Mouse (Mus musculus): ENCODE measurements around the gene Ccdc60. TPM values are rescaled to one million over a fixed set of nuclear protein-coding genes. Genes with fewer than 3 reads are reported as not detected.
A peak's percentile ranks its signal among the peaks of the same experiment; 100 is the strongest.
"Not testable (repeated sequence)": the region's sequence is repeated elsewhere in the genome, so short reads cannot be mapped to it uniquely, and the experiment has no call there.

The Ccdc60 gene
- total RNA-seq, 4 experiments from 2014 or later = not detected

DNA sequence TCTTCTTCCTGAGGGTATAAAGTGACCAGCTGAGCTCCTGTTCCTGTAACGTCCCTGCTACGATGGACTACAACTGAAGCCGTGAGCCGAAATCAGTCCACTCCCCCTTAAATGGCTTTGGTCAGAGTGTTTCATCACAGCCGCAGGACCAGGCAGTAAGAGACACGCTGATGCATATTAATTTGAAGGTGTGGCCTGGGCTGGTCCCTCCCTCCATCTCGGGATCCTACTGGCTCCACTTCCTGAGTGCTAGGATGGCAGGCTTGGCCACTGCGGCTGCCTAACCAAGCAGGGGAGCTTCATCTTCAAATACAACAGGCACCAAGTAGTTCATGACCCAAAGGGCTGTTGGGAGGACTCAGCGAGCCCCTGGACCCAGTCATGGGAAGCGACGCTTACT lies 94.3 kb downstream of the Ccdc60 start:
- no peak for DNase-seq (ENCODE audit: low spot score)

DNA sequence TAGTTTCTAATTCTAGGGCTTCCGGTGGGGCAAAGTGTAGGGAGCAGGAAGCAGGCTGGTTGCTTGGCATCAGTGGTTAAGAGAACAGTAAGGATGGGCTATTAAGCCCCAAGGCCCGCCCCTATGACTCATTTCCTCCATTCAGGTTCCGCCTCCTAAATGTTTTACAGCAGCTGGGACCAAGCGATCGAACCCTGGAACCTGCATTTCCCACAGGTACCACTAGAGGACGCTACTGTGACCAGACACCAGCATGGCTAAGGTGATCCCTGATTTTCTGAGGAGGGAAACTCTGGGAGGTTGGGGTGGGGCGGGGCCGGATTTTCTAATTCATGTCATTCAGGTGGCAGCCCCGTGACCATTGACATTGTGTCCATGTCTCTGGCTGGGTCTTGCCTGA lies 96.1 kb downstream of the Ccdc60 start:
- DNase-seq (ENCODE audit: low spot score) = no peak

DNA sequence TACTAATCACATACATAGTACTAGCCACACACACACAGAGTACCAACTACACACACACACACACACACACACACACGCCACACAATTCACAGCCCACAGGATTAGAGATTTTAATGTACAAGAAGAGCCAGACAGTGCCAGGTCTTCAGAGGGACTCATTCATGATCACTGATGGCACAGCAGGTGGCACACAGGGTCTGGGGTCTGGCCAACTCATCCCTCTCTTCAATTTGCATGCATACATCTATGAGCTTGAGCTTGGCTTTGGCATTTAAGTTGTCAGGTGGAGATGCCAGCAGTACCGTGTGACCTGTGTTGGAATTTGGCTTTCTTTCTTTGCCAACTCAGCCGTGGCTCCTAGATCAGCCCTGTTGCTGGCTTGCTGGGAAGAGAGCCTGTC lies 97.2 kb downstream of the Ccdc60 start:
- DNase-seq (ENCODE audit: low spot score) = no peak

DNA sequence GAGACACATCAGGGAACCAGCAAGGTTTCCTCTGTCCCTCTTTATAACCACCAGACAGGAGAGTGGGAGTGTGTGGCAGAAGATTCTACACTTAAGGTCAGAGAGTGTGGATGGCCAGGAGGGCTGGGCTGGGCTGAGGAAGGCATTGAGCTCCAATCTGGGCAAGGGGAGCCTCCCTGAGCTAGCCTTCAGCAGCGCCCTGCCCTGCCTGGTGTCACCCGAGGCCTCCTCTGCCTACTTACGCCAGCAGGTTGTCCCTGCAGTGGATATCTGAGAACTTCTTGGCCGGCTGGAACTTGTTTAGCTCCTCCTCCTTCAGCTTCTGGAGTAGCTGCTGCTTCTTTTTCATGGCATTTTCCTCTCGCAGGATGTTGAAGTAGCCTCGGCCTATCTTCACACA lies 99.0 kb downstream of the Ccdc60 start:
- DNase-seq (ENCODE audit: low spot score) = no peak

DNA sequence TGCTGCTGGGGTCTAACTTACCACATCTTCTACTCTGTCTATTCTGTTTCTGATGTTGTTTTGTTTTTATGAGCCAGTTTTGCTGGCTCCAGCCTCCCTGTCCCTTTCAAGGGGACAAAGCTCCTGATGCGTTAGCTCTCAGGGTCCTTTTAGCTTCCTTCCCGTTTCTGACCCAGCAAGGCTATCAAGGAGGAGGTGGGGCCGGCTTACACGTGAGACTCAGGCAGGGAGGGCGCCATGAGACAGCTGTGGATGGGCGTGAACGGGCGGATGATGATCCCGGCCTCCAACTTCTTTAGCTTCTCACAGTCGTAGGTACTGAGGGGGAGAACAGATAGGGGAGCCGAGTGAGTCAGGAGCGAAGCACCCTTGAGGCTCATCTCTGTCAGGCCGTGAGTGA lies 108.2 kb downstream of the Ccdc60 start:
- no peak for DNase-seq (ENCODE audit: low spot score)

DNA sequence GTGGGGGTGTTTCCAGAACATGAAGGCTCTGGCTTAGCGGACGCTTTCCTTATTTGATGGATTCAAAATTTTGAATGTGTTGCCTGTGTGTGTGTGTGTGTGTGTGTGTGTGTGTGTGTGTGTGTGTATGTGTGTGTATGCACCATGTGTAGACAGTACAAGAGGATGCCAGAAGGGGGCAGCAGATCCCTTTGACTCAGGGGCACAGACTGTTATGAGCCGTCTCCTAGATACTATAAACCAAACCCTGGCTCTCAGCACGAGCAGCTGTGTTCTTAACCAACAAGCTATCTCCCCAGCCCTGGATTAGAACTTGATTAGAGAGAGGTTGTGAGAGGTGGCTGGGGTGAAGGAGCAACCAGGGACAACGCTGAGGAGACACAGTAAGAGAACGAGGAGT lies 117.1 kb downstream of the Ccdc60 start:
- DNase-seq (ENCODE audit: low spot score) = no peak

DNA sequence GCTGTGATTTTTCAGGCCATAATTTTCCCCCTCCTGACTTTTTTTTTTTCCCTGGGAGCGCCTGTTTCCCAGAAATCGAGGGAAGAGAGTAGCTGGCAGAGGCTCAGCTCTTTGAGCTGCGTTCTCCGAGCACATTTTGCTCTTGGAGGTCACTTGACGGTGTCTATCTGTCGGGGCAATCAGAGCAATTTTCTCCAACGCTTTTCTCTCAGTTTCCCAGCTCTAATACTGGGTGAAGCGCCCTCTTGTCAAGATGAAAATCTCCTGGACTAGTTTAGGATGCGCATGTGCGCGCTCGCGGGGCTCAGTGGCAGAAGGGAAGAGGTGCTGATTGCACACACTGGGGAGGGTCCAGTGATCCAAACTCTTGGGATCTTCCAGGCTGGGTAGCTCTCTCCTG lies 121.8 kb downstream of the Ccdc60 start:
- DNase-seq (ENCODE audit: low spot score) = no peak

DNA sequence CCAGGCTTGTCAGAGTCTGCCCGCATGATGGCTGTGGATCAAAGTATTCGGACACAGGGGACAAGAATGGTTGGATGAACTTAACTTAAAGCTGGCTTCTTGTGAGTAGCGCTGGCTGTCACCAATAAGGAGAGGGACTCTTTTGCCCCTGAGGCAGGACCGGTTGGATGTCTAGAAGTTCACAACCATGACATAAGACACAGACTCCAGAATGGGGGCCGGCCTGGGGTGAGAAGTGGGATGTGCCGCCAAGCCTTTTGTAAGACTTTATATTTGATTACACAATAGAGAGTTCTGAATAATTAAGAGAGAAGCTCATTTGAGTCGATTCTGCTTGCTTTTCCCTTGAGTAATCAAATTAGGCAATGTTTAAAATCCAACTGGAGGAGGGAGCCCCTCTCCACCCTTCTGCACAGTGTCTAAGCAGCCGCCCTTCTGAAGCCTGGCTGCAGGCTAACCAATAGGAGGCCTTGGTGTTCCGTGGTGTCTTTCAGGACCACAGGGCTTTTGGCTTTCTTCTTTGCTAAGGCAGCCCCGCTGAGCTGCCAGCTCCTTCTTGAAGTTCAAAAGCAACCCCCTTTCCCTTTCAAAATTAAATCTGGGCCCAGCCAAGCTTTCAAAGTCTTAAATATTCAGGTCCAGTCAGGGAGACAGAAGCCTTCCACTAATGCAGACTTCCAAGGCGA lies 123.4 kb downstream of the Ccdc60 start:
- DNase-seq (ENCODE audit: low spot score) = no peak

DNA sequence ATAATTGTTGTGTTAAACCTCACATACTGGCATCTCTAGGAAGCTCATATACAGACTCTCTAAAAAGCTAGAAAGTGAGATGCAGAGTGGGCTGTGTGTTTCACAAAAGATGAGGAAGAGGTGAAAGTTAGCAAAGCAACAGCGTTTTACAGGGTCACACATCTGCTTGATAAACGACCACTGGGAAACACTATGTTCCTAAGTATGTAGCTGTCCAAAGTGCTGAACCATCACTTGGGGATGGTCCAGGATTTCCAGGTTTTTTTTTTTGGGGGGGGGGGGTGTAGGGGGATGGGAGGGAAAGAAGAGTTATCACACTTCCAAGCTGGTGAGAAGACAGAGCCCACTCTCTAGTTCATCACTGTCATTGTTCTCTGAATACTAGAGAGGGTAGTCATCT lies 134.0 kb downstream of the Ccdc60 start:
- no peak for DNase-seq (ENCODE audit: low spot score)

DNA sequence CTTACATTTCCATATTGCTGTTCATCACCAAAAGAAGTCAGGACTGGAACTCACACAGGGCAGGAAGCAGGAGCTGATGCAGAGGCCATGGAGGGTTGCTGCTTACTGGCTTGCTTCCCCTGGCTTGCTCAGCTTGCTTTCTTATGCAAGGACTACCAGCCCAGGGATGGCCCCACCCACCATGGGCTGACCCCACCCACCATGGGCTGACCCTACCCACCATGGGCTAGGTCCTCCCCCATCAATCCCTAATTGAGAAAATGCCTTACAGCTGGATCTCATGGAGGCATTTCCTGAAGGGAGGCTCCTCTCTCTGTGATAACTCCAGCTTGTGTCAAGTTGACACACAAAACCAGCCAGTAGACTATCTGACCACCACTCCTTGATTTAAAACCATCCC lies 142.3 kb downstream of the Ccdc60 start:
- DNase-seq (ENCODE audit: low spot score) = not testable (repeated sequence)

DNA sequence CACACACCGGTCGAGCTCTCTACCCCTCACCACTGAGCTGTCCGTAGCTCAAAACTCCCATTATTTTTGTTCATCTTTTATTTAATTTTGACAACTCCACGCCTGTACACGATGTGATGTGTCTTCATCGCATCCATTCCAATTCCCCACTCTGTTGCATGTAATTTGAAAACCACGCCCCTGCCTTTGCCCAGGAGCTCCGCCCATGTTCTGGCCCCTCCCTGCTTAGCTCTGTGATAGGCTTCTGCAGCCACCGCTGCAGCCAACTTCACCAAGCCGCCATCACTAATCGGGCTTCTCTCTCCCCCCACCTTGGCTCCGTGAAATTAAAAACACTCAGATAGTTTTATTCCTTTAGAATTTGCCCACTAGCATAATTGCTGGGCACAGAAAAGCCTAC lies 144.1 kb downstream of the Ccdc60 start:
- DNase-seq (ENCODE audit: low spot score) = no peak

DNA sequence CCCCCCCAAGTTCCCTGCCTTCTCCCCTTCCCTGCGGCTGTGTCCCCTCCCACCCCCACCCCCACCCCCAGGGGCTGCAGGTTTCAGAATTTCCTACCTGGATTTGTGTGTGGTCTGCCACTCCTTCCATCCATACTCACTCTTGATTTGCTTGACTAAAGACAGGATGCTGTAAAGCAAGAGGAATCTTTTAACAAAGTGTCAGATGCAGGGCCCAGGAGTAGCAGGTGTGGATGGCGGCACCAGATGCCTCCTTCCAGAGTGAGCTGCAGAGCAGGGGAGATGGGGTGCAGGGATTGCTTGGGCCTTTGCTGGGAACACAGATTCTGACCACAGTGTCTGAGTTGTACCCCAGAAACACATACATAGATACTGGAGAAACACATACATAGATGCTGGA lies 148.1 kb downstream of the Ccdc60 start:
- no peak for DNase-seq (ENCODE audit: low spot score)

DNA sequence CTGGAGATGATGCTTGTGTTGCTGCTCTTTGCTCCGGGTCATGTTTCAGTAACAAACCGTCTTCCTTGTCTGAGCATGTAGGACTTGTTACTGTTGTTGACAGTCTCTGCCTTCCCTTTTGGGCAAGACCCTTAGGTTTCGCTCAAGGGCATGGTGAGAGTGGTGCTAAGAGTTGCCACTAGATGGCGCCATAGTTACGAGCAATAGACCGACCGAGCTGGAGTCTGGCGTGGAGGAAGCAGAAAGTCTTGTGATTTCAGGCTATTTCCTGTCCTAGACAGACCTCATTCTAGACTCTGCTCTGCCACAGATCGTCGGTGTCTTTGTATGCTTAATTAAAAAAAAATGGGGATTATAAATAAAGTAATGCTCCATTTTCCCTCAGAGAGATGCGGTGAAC lies 165.4 kb downstream of the Ccdc60 start:
- DNase-seq (ENCODE audit: low spot score) = peak; percentile 54

DNA sequence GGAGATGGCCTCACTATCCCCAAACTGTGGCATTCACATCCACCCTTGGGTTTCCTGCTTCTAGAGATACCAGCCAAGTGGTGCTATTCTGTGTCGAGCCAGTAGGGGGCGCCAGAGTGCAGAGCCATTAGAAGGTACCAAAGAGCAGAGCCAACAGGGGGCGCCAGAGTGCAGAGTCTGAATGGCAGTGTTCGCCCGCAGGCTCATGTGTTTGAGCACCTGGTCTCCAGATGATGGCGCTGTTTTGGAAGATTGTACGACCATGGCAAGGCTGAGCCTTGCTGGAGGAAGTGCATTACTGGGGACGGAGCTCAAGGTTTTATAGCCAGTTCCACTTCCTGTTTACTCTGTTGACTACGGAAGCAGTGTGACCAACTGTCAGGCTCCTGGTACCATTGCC lies 172.2 kb downstream of the Ccdc60 start:
- DNase-seq (ENCODE audit: low spot score) = no peak

DNA sequence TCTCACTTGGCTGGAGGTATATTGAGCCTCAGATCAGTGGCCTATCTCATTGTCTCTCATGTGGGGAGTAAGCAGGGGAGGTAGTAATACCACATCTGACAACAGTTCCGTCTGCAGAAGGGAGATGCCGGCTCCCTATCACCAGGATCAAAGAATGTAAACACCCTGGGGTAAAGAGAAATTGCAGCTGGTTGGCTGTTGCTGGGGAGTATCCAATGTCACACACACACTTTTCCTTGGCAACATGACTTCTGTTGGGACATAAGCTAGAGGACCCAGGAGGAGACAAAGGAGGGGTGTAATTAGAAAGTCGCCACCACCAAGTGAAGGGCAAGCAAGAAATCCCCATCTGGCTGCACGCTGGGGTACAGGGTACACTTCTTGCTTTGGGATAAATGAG lies 172.7 kb downstream of the Ccdc60 start:
- no peak for DNase-seq (ENCODE audit: low spot score)

DNA sequence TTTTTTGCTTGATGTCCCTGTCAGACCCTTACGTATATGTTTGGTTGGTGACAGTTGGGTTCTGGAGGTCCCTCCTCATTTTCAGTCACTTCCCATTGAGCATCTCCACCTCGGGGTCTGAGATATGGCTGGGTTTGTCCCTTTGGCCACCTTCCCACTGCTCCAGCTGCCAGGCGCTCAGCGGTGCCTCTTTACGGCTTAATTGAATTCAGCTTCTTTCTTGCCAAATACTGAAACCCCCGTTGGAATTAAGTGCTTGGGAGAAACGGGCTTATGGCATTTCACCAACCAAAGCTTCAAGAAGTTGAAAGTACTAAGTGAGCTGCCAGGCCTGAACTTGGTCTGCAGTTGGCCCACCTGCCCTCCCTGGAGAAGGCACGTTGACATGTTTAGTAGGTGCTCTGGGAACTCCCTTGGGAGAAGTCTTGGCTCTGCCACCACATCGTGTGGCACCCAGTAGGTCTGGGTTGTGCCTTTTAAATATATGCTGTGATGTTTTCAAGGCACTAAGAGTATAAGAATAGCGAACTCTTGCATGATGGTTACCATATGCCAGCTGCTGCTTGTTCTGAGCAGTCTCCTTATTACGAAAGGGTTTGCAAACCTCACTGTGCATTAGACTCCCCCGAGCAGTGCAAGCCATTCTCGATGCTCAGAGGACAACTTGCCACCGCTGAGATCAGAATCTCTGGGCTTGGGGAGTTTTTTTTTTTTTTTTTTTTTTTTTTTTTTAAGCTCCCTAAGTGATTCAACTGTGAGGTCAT lies 173.5 kb downstream of the Ccdc60 start:
- no peak for DNase-seq (ENCODE audit: low spot score)

DNA sequence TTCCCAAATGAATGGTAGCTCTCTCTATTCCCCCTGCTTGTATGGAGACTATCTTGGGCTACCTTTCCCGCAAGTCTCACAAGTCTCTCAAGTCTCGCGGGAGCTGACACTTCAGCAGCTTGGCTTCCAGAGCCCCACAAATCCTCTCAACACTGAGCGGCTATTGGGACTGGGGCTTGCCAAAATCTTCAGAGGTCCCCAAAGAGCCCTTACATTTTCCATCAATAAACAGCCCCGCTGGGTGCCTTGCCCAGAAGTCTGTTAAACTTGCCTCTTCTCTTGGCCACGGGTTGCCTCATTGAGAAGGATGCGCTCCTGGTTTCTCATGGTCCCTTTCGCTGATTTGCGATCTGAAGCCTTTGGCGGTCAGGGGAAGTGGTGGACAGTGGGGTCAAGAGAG lies 180.1 kb downstream of the Ccdc60 start:
- no peak for DNase-seq (ENCODE audit: low spot score)

DNA sequence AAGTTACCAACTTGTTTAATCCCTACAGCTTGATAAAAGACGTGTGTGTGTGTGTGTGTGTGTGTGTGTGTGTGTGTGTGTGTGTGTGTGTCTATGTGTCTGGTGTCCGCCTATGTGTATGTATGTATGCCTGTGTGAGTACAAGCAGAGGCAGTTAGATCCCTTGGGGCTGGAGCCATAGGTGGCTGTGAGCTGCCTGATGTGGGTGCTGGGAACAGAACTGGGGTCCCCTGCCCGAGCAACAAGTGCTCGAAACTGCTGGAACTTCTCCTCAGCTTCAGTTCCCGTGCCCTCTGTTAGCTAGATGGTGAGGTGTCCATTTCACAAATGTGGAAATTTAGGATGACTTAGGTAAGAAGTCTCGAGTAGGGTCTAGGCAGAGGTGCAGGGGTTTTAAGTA lies 204.6 kb downstream of the Ccdc60 start:
- no peak for DNase-seq (ENCODE audit: low spot score)

DNA sequence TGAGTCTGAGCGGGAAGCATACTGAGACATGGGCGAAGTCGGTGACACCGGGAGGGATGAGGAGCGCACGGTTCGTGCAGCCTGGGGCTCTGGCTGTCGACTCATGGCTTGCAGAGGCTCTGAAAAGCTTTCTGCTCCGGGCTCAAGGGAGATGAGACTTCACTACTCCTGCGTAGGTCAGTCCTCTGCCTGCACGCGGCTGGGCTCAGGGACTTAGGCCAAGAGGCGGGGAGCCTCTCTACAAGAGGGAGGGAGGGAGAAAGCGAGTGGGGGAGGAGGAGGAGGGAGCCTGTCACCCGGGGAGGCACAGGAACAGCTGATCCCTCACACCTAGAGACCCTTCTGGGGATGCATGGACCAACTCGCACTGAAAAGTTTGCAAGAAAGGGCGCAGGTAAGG lies 205.7 kb downstream of the Ccdc60 start, which contains the start of gene Tmem233:
Tmem233 (minus strand) TSS at position 164 of the 400 bp plus-strand sequence.
- no peak for DNase-seq (ENCODE audit: low spot score)

DNA sequence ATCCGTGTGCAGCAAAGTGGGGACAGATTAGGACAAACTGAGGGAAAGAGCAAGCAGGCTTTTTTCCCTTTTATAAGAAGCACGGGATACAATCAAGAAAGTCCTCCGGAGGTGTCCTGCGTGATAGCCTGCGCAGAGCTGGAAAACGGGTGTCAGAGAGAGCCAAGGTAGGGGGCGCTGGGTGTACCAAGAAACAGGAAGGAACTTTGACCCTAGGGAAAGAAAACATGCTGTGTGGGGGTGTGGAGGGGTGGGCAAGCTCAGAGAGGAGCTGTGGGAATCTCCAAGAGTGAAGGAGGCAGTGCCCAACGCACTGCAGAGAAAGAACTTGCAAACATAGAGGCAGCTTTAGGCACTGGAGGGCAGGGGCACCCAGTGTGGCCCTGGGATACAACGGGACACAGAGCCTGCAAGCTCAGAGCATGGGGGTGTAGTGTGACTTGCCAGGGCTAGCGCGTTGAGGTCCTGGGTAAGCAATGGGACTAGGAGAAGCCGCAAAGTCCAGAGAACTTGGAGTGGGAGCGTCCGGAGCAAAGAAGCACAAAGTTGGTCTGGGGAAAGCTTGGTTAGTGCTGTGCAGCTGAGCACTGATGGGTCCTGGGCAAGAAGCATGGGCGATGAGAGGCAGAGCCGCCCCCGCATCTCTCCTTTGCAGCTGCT lies 206.4 kb downstream of the Ccdc60 start:
- no peak for DNase-seq (ENCODE audit: low spot score)

DNA sequence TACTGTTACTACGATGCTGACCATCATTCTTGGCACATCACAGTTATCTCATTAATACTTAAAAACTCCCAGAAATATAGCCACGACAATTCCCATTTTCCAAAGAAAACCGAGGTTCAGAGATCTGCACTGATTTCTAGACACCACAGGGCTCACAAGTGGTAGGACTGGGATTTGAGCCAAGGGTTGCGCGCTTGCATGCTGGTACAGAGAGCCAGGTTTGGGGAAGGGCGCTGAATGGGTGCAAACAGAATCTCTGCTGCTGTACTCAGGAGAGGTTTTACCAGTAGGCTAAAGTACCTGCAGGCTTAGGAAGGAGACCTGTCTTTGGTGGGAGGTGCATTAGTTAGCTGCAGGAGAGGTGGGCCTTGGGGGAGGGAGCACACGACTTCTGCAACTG lies 207.2 kb downstream of the Ccdc60 start:
- no peak for DNase-seq (ENCODE audit: low spot score)

DNA sequence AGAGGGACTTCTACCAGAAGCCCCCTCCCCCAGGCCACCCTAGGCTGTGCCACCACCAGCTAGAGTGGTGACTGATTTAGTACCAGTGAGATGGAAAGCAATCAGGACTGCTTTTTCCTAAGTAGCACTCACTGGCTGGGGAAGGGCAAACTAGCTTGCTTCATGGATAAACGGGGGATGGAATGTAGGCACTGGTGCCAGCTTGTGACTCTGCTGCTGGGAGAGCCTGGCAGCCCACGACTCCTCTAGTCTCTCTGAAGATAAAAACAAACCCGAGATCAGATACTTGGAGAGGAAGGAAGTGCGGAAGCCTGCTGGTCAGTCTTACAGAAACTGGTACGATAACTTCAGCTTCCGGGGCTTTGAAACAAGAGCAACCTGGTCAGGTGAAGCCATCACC lies 208.0 kb downstream of the Ccdc60 start:
- no peak for DNase-seq (ENCODE audit: low spot score)

Data from heart, adult 8-10 months (tissue).